Mouse (Mus musculus): ENCODE data around the gene Krtap28-10. TPM values are rescaled to one million over a fixed set of nuclear protein-coding genes. Genes with fewer than 3 reads are reported as not detected.

Krtap28-10 gene
- polyA plus RNA-seq, 1 experiment: not detected

DNA sequence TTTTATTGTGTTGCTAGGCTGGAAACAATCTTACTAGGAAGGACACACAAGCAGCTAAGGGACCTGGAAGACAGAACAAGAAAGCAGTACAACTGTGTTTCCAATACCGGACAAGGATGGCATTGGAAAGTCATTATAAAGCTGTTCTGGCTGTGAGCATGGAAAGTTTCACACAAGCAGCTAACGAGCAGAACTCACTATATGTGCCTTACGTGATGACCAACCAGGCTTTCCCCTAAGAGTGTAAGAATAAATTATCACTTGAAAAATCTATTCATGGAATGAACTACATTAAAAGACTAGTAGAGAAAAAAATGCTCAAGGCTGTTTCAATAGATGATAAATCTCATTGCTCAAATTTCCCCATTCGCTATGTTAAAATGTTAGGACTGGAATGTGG, 24.3 kb upstream of the Krtap28-10 start:
- Histone ChIP-seq H3K27me3 (ENCODE audit: control insufficient read depth, insufficient read depth, low read length) (no peaks in the 10 kb centered on the region), H3K36me3 (ENCODE audit: control insufficient read depth, insufficient read depth, low read length) (no peaks in the 10 kb centered on the region), H3K27ac (ENCODE audit: insufficient read depth, low read length) (no peak overlapping the region), H3K4me1 (ENCODE audit: control insufficient read depth, insufficient read depth, insufficient read length) (no peaks in the 10 kb centered on the region), H3K4me3 (ENCODE audit: extremely low read depth, insufficient read depth, insufficient read length) (no peak overlapping the region)
- TF ChIP-seq CTCF (IDR thresholded peaks at IDR 0.05; ENCODE audit: extremely low read depth, insufficient read depth, insufficient read length, insufficient replicate concordance) (no peak), POLR2A (IDR thresholded peaks at IDR 0.05; ENCODE audit: low read depth, low read length) (no peak)
- DNase-seq (ENCODE audit: low read depth in 1 of 2, low spot score in 2 of 2): no peak
- WGBS: 93% methylated on average over 4 of the region's 4 CpGs

DNA sequence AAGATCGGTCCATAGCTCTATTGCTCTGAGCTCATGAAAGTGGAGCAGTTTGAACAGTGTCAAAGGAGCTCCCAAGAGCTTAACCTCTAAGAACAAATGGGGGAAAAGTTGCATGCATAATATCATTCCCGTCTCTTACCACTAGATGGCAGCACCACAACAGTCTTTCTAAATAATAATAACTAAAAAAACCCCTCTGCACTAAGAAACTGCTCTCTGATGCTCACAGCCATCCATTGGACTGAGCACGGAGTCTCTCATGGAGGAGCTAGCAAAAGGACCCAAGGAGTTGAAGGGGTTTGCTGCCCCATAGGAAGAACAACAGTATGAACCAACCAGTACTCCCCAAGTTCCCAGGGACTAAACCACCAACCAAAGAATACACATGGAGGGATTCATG, 22.6 kb upstream of the Krtap28-10 start:
- no peak for DNase-seq (ENCODE audit: low read depth in 1 of 2, low spot score in 2 of 2)

DNA sequence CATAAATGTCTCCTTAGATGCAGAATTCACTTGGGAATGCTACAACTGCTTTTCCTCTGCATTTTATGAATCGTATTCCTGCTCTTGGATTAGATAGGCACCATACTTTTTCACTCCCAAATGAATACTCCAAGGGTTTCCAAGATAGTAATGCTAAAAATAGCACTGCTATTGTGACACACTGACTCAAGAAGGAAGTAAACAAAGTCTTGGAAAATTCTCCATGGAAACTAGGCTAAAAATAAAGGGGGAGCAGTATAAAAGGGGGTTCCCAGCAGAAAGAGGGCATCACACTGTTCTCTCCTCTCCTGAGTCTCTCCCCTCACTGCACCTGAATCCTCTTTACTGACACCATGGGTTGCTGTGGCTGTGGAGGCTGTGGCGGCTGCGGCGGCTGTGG, 18.4 kb upstream of the Krtap28-10 start, which contains the start of gene Krtap28-13:
Krtap28-13 (plus strand) TSS at position 288 of the 400 bp plus-strand sequence.
- Histone ChIP-seq H3K36me3 (ENCODE audit: control insufficient read depth, insufficient read depth, low read length) (no peaks in the 10 kb centered on the region), H3K4me3 (ENCODE audit: extremely low read depth, insufficient read depth, insufficient read length) (no peak within 1 kb of the TSS), H3K27ac (ENCODE audit: insufficient read depth, low read length) (no peak within 1 kb of the TSS), H3K27me3 (ENCODE audit: control insufficient read depth, insufficient read depth, low read length) (no peaks in the 10 kb centered on the region), H3K4me1 (ENCODE audit: control insufficient read depth, insufficient read depth, insufficient read length) (no peaks in the 10 kb centered on the region)
- WGBS: 90% methylated on average over 4 of the region's 4 CpGs
- TF ChIP-seq CTCF (IDR thresholded peaks at IDR 0.05; ENCODE audit: extremely low read depth, insufficient read depth, insufficient read length, insufficient replicate concordance): no peak
- no peak for TF ChIP-seq POLR2A (IDR thresholded peaks at IDR 0.05; ENCODE audit: low read depth, low read length)
- no peak for DNase-seq (ENCODE audit: low read depth in 1 of 2, low spot score in 2 of 2)

More for the DNA sequence above, 22.6 kb upstream of the Krtap28-10 start:
- Histone ChIP-seq H3K27me3 (ENCODE audit: control insufficient read depth, insufficient read depth, low read length) (no peaks in the 10 kb centered on the region), H3K4me1 (ENCODE audit: control insufficient read depth, insufficient read depth, insufficient read length) (no peaks in the 10 kb centered on the region), H3K27ac (ENCODE audit: insufficient read depth, low read length) (no peak overlapping the region), H3K36me3 (ENCODE audit: control insufficient read depth, insufficient read depth, low read length) (no peaks in the 10 kb centered on the region), H3K4me3 (ENCODE audit: extremely low read depth, insufficient read depth, insufficient read length) (no peak overlapping the region)
- TF ChIP-seq CTCF (IDR thresholded peaks at IDR 0.05; ENCODE audit: extremely low read depth, insufficient read depth, insufficient read length, insufficient replicate concordance): no peak
- no peak for TF ChIP-seq POLR2A (IDR thresholded peaks at IDR 0.05; ENCODE audit: low read depth, low read length)
- WGBS: 22% methylated on average over 3 of the region's 3 CpGs

DNA sequence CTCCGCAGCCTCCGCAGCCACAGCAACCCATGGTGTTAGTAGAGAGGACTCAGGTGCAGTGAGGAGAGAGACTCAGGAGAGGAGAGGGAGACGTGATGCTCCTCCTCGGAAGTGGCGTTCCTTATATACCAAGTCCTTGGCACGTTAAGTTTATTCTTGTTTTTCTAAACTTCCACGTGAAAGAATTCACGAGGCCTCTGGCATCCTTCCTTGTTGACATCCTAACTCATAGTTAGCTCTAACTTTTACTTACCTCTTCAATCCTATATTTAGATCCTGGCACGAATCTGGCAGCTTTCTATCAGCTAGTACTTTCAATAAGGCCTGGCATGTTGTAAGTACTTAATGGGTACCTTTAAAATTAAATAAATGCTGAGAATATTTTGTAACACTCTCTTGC, 17.0 kb upstream of the Krtap28-10 start, which contains the start of gene A030005K14Rik:
A030005K14Rik (minus strand) TSS at position 101 of the 400 bp plus-strand sequence.
- Histone ChIP-seq H3K4me1 (ENCODE audit: control insufficient read depth, insufficient read depth, insufficient read length) (no peaks in the 10 kb centered on the region), H3K27me3 (ENCODE audit: control insufficient read depth, insufficient read depth, low read length) (no peaks in the 10 kb centered on the region), H3K27ac (ENCODE audit: insufficient read depth, low read length) (no peak within 1 kb of the TSS), H3K4me3 (ENCODE audit: extremely low read depth, insufficient read depth, insufficient read length) (no peak within 1 kb of the TSS), H3K36me3 (ENCODE audit: control insufficient read depth, insufficient read depth, low read length) (no peaks in the 10 kb centered on the region)
- no peak for TF ChIP-seq CTCF (IDR thresholded peaks at IDR 0.05; ENCODE audit: extremely low read depth, insufficient read depth, insufficient read length, insufficient replicate concordance)
- no peak for TF ChIP-seq POLR2A (IDR thresholded peaks at IDR 0.05; ENCODE audit: low read depth, low read length)
- DNase-seq (ENCODE audit: low read depth in 1 of 2, low spot score in 2 of 2): no peak
- WGBS: 90% methylated on average over 9 of the region's 9 CpGs

DNA sequence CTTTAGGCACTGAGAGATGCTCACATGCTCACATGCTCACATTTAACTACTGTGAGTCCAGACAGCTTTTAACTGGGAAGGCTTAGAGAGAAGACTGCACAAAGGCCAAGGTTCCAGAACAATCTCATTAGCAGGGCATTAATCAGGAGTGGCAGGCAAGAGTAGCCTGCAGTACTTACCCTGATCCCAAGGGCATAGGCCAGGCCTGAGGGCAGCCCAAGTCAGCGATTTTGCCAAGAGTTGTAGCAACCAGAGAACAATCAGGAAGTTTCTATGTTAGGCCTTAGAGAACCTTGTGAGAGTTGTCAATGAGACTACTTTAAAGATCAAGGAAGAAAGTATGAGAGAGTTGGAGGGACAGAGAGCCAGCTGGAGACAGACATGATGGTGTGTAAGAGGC, 16.2 kb upstream of the Krtap28-10 start:
- no peaks in the 10 kb centered on the region for H3K36me3 ChIP-seq (ENCODE audit: control insufficient read depth, insufficient read depth, low read length)
- no peak overlapping the region for H3K27ac ChIP-seq (ENCODE audit: insufficient read depth, low read length)
- no peak for DNase-seq (ENCODE audit: low read depth in 1 of 2, low spot score in 2 of 2)
- no peaks in the 10 kb centered on the region for H3K4me1 ChIP-seq (ENCODE audit: control insufficient read depth, insufficient read depth, insufficient read length)
- no peak overlapping the region for H3K4me3 ChIP-seq (ENCODE audit: extremely low read depth, insufficient read depth, insufficient read length)
- no peak for TF ChIP-seq CTCF (IDR thresholded peaks at IDR 0.05; ENCODE audit: extremely low read depth, insufficient read depth, insufficient read length, insufficient replicate concordance)
- TF ChIP-seq POLR2A (IDR thresholded peaks at IDR 0.05; ENCODE audit: low read depth, low read length): no peak
- 84% methylated on average over 1 of the region's 1 CpGs for WGBS
- H3K27me3 ChIP-seq (ENCODE audit: control insufficient read depth, insufficient read depth, low read length): no peaks in the 10 kb centered on the region

DNA sequence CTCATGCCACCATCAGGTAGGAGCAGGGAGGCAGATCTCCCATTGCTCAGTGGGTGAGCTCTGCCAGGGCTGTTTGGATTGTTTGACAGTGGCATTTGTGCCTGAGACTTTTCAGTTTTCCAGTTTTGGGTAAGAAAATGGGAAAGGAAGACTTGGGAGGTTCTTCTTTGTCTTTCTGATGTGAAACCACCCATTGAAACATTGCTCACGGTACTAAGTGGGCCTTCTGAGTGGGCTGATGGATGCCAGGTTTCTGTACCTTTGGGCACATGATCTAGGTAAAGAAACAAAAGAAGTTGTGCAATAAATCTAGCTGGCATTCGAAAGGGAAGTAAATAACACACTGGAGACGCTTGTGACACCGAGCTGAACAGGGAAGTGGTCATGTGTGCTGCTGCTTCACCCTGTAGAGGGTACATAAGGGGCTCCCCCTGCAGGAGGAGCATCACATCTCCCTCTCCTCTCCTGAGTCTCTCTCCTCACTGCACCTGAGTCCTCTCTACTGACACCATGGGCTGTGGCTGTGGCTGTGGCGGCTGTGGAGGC, 2.7 kb upstream of the Krtap28-10 start, which contains the start of gene Gm47969:
Gm47969 (plus strand) TSS at position 51 of the 546 bp plus-strand sequence.
- WGBS: 27% methylated on average over 5 of the region's 5 CpGs
- no peak within 1 kb of the TSS for H3K4me3 ChIP-seq (ENCODE audit: extremely low read depth, insufficient read depth, insufficient read length)
- no peak for TF ChIP-seq CTCF (IDR thresholded peaks at IDR 0.05; ENCODE audit: extremely low read depth, insufficient read depth, insufficient read length, insufficient replicate concordance)
- TF ChIP-seq POLR2A (IDR thresholded peaks at IDR 0.05; ENCODE audit: low read depth, low read length): no peak
- no peaks in the 10 kb centered on the region; the same call in 1 of the 2 replicates for H3K4me1 ChIP-seq (ENCODE audit: control insufficient read depth, insufficient read depth, insufficient read length)
- H3K36me3 ChIP-seq (ENCODE audit: control insufficient read depth, insufficient read depth, low read length): no peaks in the 10 kb centered on the region
- H3K27ac ChIP-seq (ENCODE audit: insufficient read depth, low read length): no peak within 1 kb of the TSS
- H3K27me3 ChIP-seq (ENCODE audit: control insufficient read depth, insufficient read depth, low read length): no peaks in the 10 kb centered on the region
- no peak for DNase-seq (ENCODE audit: low read depth in 1 of 2, low spot score in 2 of 2)

DNA sequence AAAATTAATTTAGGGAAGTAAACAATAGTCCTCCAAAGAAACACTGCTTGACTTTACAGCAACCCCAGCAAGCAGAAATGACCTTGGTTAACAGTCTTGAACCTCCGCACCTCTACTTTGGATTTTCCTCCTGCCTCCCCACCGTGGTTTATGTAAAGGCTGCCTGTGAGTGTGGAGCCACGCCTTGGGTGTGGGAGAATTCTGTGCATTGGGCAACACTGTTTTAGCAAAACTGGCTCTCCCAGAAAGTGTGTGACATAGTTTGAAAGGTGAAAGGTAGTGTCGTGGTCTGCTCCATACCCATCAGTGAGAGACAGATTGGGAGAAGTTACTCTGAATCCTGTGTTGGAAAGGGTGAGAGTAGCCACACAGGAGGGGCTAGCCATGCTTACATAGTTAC, 3.2 kb downstream of the Krtap28-10 start:
- H3K4me1 ChIP-seq (ENCODE audit: control insufficient read depth, insufficient read depth, insufficient read length): no peaks in the 10 kb centered on the region
- H3K27me3 ChIP-seq (ENCODE audit: control insufficient read depth, insufficient read depth, low read length): no peaks in the 10 kb centered on the region; the same call in 1 of the 2 replicates
- H3K27ac ChIP-seq (ENCODE audit: insufficient read depth, low read length): no peak overlapping the region
- TF ChIP-seq POLR2A (IDR thresholded peaks at IDR 0.05; ENCODE audit: low read depth, low read length) (no peak), CTCF (IDR thresholded peaks at IDR 0.05; ENCODE audit: extremely low read depth, insufficient read depth, insufficient read length, insufficient replicate concordance) (no peak)
- no peaks in the 10 kb centered on the region for H3K36me3 ChIP-seq (ENCODE audit: control insufficient read depth, insufficient read depth, low read length)
- DNase-seq (ENCODE audit: low read depth in 1 of 2, low spot score in 2 of 2): no peak
- 77% methylated on average over 4 of the region's 4 CpGs for WGBS
- no peak overlapping the region for H3K4me3 ChIP-seq (ENCODE audit: extremely low read depth, insufficient read depth, insufficient read length)
